Mouse (Mus musculus): ENCODE results near the gene Rhbdl2. TPM values are rescaled to one million over a fixed set of nuclear protein-coding genes. Genes with fewer than 3 reads are reported as not detected.

Rhbdl2 gene
- polyA plus RNA-seq (2012; rRNA removed) (4.8 and 4.9 TPM in 2 replicates), polyA plus RNA-seq (2014; fragmentation: Nextera tagmentation; extraction: Ambion mirVana) (3.5 and 4.1 TPM in 2 replicates)

- Histone ChIP-seq H3K4me2 (replicated peaks; ENCODE audit: low read depth, low read length, severe bottlenecking) (peak within 1 kb of the TSS; percentile 31), H3K4me3 (replicated peaks; ENCODE audit: low read length) (peak within 1 kb of the TSS; percentile 5; the same call in 1 of the 2 replicates), H3K4me1 (ENCODE audit: control insufficient read depth, insufficient read depth, low read length) (peaks cover 8% of the 10 kb centered on the region), H3K27ac (replicated peaks; ENCODE audit: low read depth, low read length) (0 out of 2 replicates have a peak within 1 kb of the TSS, but pooled peaks have one; percentile 19), H3K9ac (ENCODE audit: low read depth, low read length, severe bottlenecking) (peak within 1 kb of the TSS; percentile 41), H3K27me3 (ENCODE audit: control insufficient read depth, insufficient read depth, low read length) (no peaks in the 10 kb centered on the region), H3K9me3 (ENCODE audit: control insufficient read depth, low read length) (no peaks in the 10 kb centered on the region), H3K36me3 (ENCODE audit: control insufficient read depth, insufficient read depth, low read length) (no peaks in the 10 kb centered on the region)
- no peak for TF ChIP-seq POLR2A (IDR thresholded peaks at IDR 0.05; ENCODE audit: borderline replicate concordance, extremely low read depth, insufficient read depth, insufficient read length)
- ATAC-seq (ENCODE audit: low FRiP score, low read depth) (peak; percentile 23; the same call in 1 of the 2 replicates), DNase-seq (ENCODE audit: low spot score) (peak; percentile 64)
- WGBS = 24% methylated on average over 12 of the region's 12 CpGs
Measured at GRCm38 (mm10) chr4:123787191-123787985, at the start of gene Rhbdl2. Gene Rhbdl2 (plus strand): TSS chr4:123787874.

GRCm38 (mm10) chr4:123738708-123739107, 49.0 kb upstream of the Rhbdl2 start:
- WGBS = 94% methylated on average over 4 of the region's 4 CpGs
- no peak for ATAC-seq (ENCODE audit: low FRiP score, low read depth)

GRCm38 (mm10) chr4:123742891-123743290, 44.8 kb upstream of the Rhbdl2 start:
- Histone ChIP-seq H3K9me3 (ENCODE audit: control insufficient read depth, low read length) (no peaks in the 10 kb centered on the region), H3K4me3 (replicated peaks; ENCODE audit: low read length) (no peak overlapping the region), H3K27ac (replicated peaks; ENCODE audit: low read depth, low read length) (no peak overlapping the region), H3K36me3 (ENCODE audit: control insufficient read depth, insufficient read depth, low read length) (peaks cover 50% of the 10 kb centered on the region), H3K9ac (ENCODE audit: low read depth, low read length, severe bottlenecking) (no peak overlapping the region), H3K4me1 (ENCODE audit: control insufficient read depth, insufficient read depth, low read length) (no peaks in the 10 kb centered on the region), H3K4me2 (replicated peaks; ENCODE audit: low read depth, low read length, severe bottlenecking) (no peak overlapping the region), H3K27me3 (ENCODE audit: control insufficient read depth, insufficient read depth, low read length) (no peaks in the 10 kb centered on the region)
- DNase-seq (ENCODE audit: low spot score) = no peak
- 71% methylated on average over 1 of the region's 1 CpGs for WGBS
- TF ChIP-seq POLR2A (IDR thresholded peaks at IDR 0.05; ENCODE audit: borderline replicate concordance, extremely low read depth, insufficient read depth, insufficient read length) = no peak
- ATAC-seq (ENCODE audit: low FRiP score, low read depth) = no peak

More at GRCm38 (mm10) chr4:123738708-123739107, 49.0 kb upstream of the Rhbdl2 start:
- no peak overlapping the region for H3K4me3 ChIP-seq (replicated peaks; ENCODE audit: low read length)
- H3K4me1 ChIP-seq (ENCODE audit: control insufficient read depth, insufficient read depth, low read length) = no peaks in the 10 kb centered on the region
- no peaks in the 10 kb centered on the region for H3K27me3 ChIP-seq (ENCODE audit: control insufficient read depth, insufficient read depth, low read length)
- H3K9ac ChIP-seq (ENCODE audit: low read depth, low read length, severe bottlenecking) = no peak overlapping the region
- H3K4me2 ChIP-seq (replicated peaks; ENCODE audit: low read depth, low read length, severe bottlenecking) = no peak overlapping the region
- H3K27ac ChIP-seq (replicated peaks; ENCODE audit: low read depth, low read length) = no peak overlapping the region
- peaks cover 63% of the 10 kb centered on the region for H3K36me3 ChIP-seq (ENCODE audit: control insufficient read depth, insufficient read depth, low read length)
- TF ChIP-seq POLR2A (IDR thresholded peaks at IDR 0.05; ENCODE audit: borderline replicate concordance, extremely low read depth, insufficient read depth, insufficient read length) = no peak
- peak; percentile 5 for DNase-seq (ENCODE audit: low spot score)
- no peaks in the 10 kb centered on the region for H3K9me3 ChIP-seq (ENCODE audit: control insufficient read depth, low read length)

DNA sequence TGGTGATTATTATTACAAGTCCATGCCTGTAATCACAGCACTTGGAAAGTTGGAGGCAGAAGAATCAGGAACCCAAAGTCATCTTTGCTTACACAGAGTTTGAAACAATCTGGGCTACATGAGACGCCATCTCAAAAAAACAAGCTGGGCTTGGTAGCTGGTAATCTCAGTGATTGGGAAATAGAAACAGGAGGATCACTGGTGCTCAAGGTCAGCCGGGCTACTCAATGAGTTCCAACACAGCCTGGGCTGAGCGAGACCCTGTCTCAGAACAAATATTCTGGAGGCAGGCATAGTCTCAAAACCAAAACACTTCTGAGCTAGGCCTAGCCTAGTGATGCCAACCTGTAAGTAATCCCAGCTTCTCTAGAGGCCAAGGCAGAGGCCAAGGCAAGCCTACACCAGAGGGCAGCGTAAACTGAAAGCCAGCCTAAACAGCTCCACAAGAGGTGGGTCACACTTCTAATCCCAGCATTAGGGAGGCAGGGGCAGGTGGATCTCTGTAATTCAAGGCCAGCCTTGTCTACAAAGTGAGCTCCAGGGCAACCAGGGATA, 42.4 kb upstream of the Rhbdl2 start:
- ATAC-seq (ENCODE audit: low FRiP score, low read depth) = no peak
- H3K9ac ChIP-seq (ENCODE audit: low read depth, low read length, severe bottlenecking) = no peak overlapping the region
- H3K4me2 ChIP-seq (replicated peaks; ENCODE audit: low read depth, low read length, severe bottlenecking) = no peak overlapping the region
- no peak for DNase-seq (ENCODE audit: low spot score)
- no peak overlapping the region for H3K4me3 ChIP-seq (replicated peaks; ENCODE audit: low read length)
- no peaks in the 10 kb centered on the region for H3K27me3 ChIP-seq (ENCODE audit: control insufficient read depth, insufficient read depth, low read length)
- H3K27ac ChIP-seq (replicated peaks; ENCODE audit: low read depth, low read length) = no peak overlapping the region
- H3K4me1 ChIP-seq (ENCODE audit: control insufficient read depth, insufficient read depth, low read length) = peaks cover 8% of the 10 kb centered on the region; the same call in 1 of the 2 replicates
- 97% methylated on average over 4 of the region's 4 CpGs for WGBS
- no peaks in the 10 kb centered on the region for H3K9me3 ChIP-seq (ENCODE audit: control insufficient read depth, low read length)
- H3K36me3 ChIP-seq (ENCODE audit: control insufficient read depth, insufficient read depth, low read length) = peaks cover 32% of the 10 kb centered on the region
- no peak for TF ChIP-seq POLR2A (IDR thresholded peaks at IDR 0.05; ENCODE audit: borderline replicate concordance, extremely low read depth, insufficient read depth, insufficient read length)

GRCm38 (mm10) chr4:123748726-123749415, 38.8 kb upstream of the Rhbdl2 start:
- H3K9me3 ChIP-seq (ENCODE audit: control insufficient read depth, low read length) = no peaks in the 10 kb centered on the region
- no peak for DNase-seq (ENCODE audit: low spot score)
- WGBS = 15% methylated on average over 10 of the region's 10 CpGs
- no peak for TF ChIP-seq POLR2A (IDR thresholded peaks at IDR 0.05; ENCODE audit: borderline replicate concordance, extremely low read depth, insufficient read depth, insufficient read length)
- H3K4me3 ChIP-seq (replicated peaks; ENCODE audit: low read length) = peak overlapping the region; percentile 99
- peak overlapping the region; percentile 86 for H3K9ac ChIP-seq (ENCODE audit: low read depth, low read length, severe bottlenecking)
- no peaks in the 10 kb centered on the region for H3K27me3 ChIP-seq (ENCODE audit: control insufficient read depth, insufficient read depth, low read length)
- H3K36me3 ChIP-seq (ENCODE audit: control insufficient read depth, insufficient read depth, low read length) = peaks cover 4% of the 10 kb centered on the region; the same call in 1 of the 2 replicates
- peaks cover 11% of the 10 kb centered on the region; the same call in 1 of the 2 replicates for H3K4me1 ChIP-seq (ENCODE audit: control insufficient read depth, insufficient read depth, low read length)
- ATAC-seq (ENCODE audit: low FRiP score, low read depth) = no peak
- no peak overlapping the region for H3K27ac ChIP-seq (replicated peaks; ENCODE audit: low read depth, low read length)
- peak overlapping the region; percentile 65 for H3K4me2 ChIP-seq (replicated peaks; ENCODE audit: low read depth, low read length, severe bottlenecking)
